31 mouse cellular contexts compared by ENCODE assay signal in the genomic region with DNA sequence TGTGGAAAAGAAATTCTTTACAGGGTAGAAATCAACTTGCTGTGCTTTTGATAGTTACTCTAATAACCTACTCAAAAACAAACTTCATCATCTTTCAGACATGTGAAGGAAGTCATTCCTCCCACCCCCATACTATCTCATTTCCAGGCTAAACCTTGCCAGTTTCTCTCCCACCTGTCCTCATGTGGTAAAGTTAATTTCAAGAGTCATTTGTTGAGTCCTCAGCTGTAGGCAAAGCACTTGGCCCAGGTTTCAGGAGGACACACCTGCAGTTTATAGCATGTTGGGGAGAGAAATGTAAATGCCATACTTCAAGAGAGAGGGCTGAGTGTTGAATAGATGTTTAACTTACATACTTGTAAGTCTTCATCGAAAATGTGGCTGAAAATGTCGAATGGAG.
"Had no signal": no experiment of that assay in that cellular context is flagged by ENCODE, and none has a peak within 500 bp of the region (broad histone marks: within the 10 kb centered on the region; RNA-seq: fewer than 3 reads in every experiment).

No protein-coding gene starts in this region.

- DNase-seq: left cerebral cortex, postnatal 4 days; liver; liver, embryonic 13.5 days; liver, postnatal 0 days; lung, adult 18-20 months; lung, adult 2 months; lung, embryonic 14.5 days; lung, postnatal 10 days; lung, postnatal 14 days; lung, postnatal 36 days; lung, postnatal 4 days; midbrain, embryonic 14.5 days had no signal

- H3K9ac ChIP-seq: limb, embryonic 12.5 days; limb, embryonic 13.5 days; limb, embryonic 15.5 days; liver, embryonic 12.5 days; liver, embryonic 13.5 days; liver, embryonic 14.5 days; liver, embryonic 15.5 days; liver, postnatal 0 days; lung, embryonic 14.5 days; lung, embryonic 15.5 days; midbrain, embryonic 12.5 days; midbrain, embryonic 13.5 days; midbrain, embryonic 15.5 days; neural tube, embryonic 12.5 days had no signal

- H3K4me3 ChIP-seq: limb, embryonic 10.5 days; limb, embryonic 12.5 days; limb, embryonic 13.5 days; limb, embryonic 15.5 days; liver, embryonic 12.5 days; liver, embryonic 13.5 days; liver, embryonic 15.5 days; lung, embryonic 15.5 days; megakaryocyte, embryonic 14.5 days; midbrain, embryonic 10.5 days; midbrain, embryonic 12.5 days; midbrain, embryonic 13.5 days; midbrain, embryonic 15.5 days; myocyte; neural tube, embryonic 12.5 days had no signal

- H3K27ac ChIP-seq: limb, embryonic 10.5 days; limb, embryonic 12.5 days; limb, embryonic 13.5 days; limb, embryonic 15.5 days; liver, embryonic 12.5 days; liver, embryonic 13.5 days; liver, embryonic 14.5 days; liver, embryonic 15.5 days; lung, embryonic 15.5 days; macrophage; midbrain, embryonic 10.5 days; midbrain, embryonic 12.5 days; midbrain, embryonic 13.5 days; midbrain, embryonic 15.5 days; neural tube, embryonic 12.5 days had no signal

- H3K36me3 ChIP-seq: limb, embryonic 10.5 days; limb, embryonic 12.5 days; limb, embryonic 13.5 days; limb, embryonic 15.5 days; liver, embryonic 12.5 days; liver, embryonic 13.5 days; liver, embryonic 15.5 days; lung, embryonic 15.5 days; midbrain, embryonic 10.5 days; midbrain, embryonic 12.5 days; midbrain, embryonic 13.5 days; midbrain, embryonic 15.5 days; neural tube, embryonic 12.5 days had no signal

- H3K27me3 ChIP-seq: limb, embryonic 12.5 days; limb, embryonic 13.5 days; limb, embryonic 15.5 days; liver, embryonic 12.5 days; liver, embryonic 13.5 days; liver, embryonic 15.5 days; lung, embryonic 15.5 days; megakaryocyte, embryonic 14.5 days; midbrain, embryonic 12.5 days; midbrain, embryonic 13.5 days; midbrain, embryonic 15.5 days; neural tube, embryonic 12.5 days had no signal

- ATAC-seq: liver, embryonic 12.5 days; liver, postnatal 0 days; lung, postnatal 0 days; midbrain, embryonic 13.5 days; midbrain, embryonic 15.5 days; midbrain, embryonic 16.5 days had no signal

- H3K4me2 ChIP-seq: limb, embryonic 12.5 days; limb, embryonic 13.5 days; limb, embryonic 15.5 days; liver, embryonic 11.5 days; liver, embryonic 12.5 days; liver, embryonic 13.5 days; liver, embryonic 15.5 days; lung, embryonic 14.5 days; lung, embryonic 15.5 days; midbrain, embryonic 12.5 days; midbrain, embryonic 13.5 days; midbrain, embryonic 15.5 days; neural tube, embryonic 12.5 days had no signal

- H3K9me3 ChIP-seq: limb, embryonic 10.5 days; limb, embryonic 12.5 days; limb, embryonic 13.5 days; limb, embryonic 15.5 days; liver, embryonic 12.5 days; liver, embryonic 13.5 days; liver, embryonic 15.5 days; lung, embryonic 15.5 days; megakaryocyte, embryonic 14.5 days; midbrain, embryonic 10.5 days; midbrain, embryonic 12.5 days; midbrain, embryonic 13.5 days; midbrain, embryonic 15.5 days; neural tube, embryonic 12.5 days had no signal

- H3K4me1 ChIP-seq: limb, embryonic 10.5 days; limb, embryonic 12.5 days; limb, embryonic 13.5 days; limb, embryonic 15.5 days; liver, embryonic 12.5 days; liver, embryonic 13.5 days; liver, embryonic 15.5 days; lung, embryonic 15.5 days; megakaryocyte, embryonic 14.5 days; midbrain, embryonic 10.5 days; midbrain, embryonic 12.5 days; midbrain, embryonic 13.5 days; midbrain, embryonic 15.5 days; neural tube, embryonic 12.5 days had no signal
